Mouse (Mus musculus) megakaryocyte progenitor cell, adult 5-6 weeks (primary cell): ENCODE data around the gene Majin. TPM values are rescaled to one million over a fixed set of nuclear protein-coding genes. Genes with fewer than 3 reads are reported as not detected.

Experiments used
- ATAC-seq: replicated peaks from 2 replicates; pipeline ENCODE4 v1.8.0; 2016; ENCODE audit warnings: mild to moderate bottlenecking, moderate TSS enrichment, inconsistent platforms; ENCODE audit not compliant: poor library complexity
- total RNA-seq, 2 experiments: library from RNA; stranded (forward) in 1 of 2; stranded (reverse) in 1 of 2; fragments of 157-497, 149-512 nt in 1 of 2; fragments of 200-1000 nt in 1 of 2; gene quantifications; 2 replicates each; pipeline versions ENCODE4 v1.2.3 to v1.2.4; 2015 to 2017

Gene Majin
- total RNA-seq, 2 experiments from 2014 or later, result not detected

- no peak for ATAC-seq
Measured at GRCm38 (mm10) chr19:6261379-6261778, 77.2 kb downstream of the Majin start.

GRCm38 (mm10) chr19:6262222-6262621 lies 78.0 kb downstream of the Majin start:
- ATAC-seq, result peak; percentile 84

GRCm38 (mm10) chr19:6262839-6263433 lies 78.7 kb downstream of the Majin start:
- ATAC-seq, result no peak

- ATAC-seq, result no peak
Measured at GRCm38 (mm10) chr19:6264200-6264599, 80.0 kb downstream of the Majin start.

GRCm38 (mm10) chr19:6264945-6265344 lies 80.8 kb downstream of the Majin start:
- no peak for ATAC-seq

- no peak for ATAC-seq
Measured at GRCm38 (mm10) chr19:6265727-6266182, 81.6 kb downstream of the Majin start.

GRCm38 (mm10) chr19:6267306-6268169 lies 83.3 kb downstream of the Majin start:
- no peak for ATAC-seq

- peak; percentile 91 for ATAC-seq
Measured at GRCm38 (mm10) chr19:6268170-6268528, 84.0 kb downstream of the Majin start.

GRCm38 (mm10) chr19:6268670-6269132 lies 84.5 kb downstream of the Majin start:
- peak; percentile 51 for ATAC-seq

GRCm38 (mm10) chr19:6269798-6270475 lies 85.7 kb downstream of the Majin start:
- no peak for ATAC-seq

- no peak for ATAC-seq
Measured at GRCm38 (mm10) chr19:6270661-6271060, 86.5 kb downstream of the Majin start.

- no peak for ATAC-seq
Measured at GRCm38 (mm10) chr19:6271206-6271605, 87.0 kb downstream of the Majin start.

GRCm38 (mm10) chr19:6272053-6272452 lies 87.9 kb downstream of the Majin start:
- ATAC-seq, result no peak

- no peak for ATAC-seq
Measured at GRCm38 (mm10) chr19:6272738-6273137, 88.5 kb downstream of the Majin start.

GRCm38 (mm10) chr19:6273592-6273991 lies 89.4 kb downstream of the Majin start:
- ATAC-seq, result no peak

Other genes with a start within 250 kb of the Majin start
- 60.9 and 76.7 TPM in 2 replicates for gene Pola2, start 220.2 kb upstream of the Majin start, total RNA-seq (2015)
- 57.4 and 61.3 TPM in 2 replicates for gene Pola2, start 220.2 kb upstream of the Majin start, total RNA-seq (2017)
- not detected in 2 replicates for gene Slc22a20, start 198.2 kb upstream of the Majin start, total RNA-seq (2015)
- gene Slc22a20, start 198.2 kb upstream of the Majin start, total RNA-seq (2017), result 0.44 TPM in 1 of 2 replicates, not detected in the other
- 18.6 and 20.0 TPM in 2 replicates for gene Capn1, start 168.5 kb upstream of the Majin start, total RNA-seq (2015)
- 36.8 and 38.4 TPM in 2 replicates for gene Capn1, start 168.5 kb upstream of the Majin start, total RNA-seq (2017)
- gene Syvn1, start 137.8 kb upstream of the Majin start, total RNA-seq (2015), result 23.1 and 25.2 TPM in 2 replicates
- 10.1 and 11.2 TPM in 2 replicates for gene Syvn1, start 137.8 kb upstream of the Majin start, total RNA-seq (2017)
- gene Mrpl49, start 126.6 kb upstream of the Majin start, total RNA-seq (2015), result 44.4 and 53.5 TPM in 2 replicates
- 31.9 and 38.4 TPM in 2 replicates for gene Mrpl49, start 126.6 kb upstream of the Majin start, total RNA-seq (2017)
- 1,814 and 1,841 TPM in 2 replicates for gene Fau, start 126.5 kb upstream of the Majin start, total RNA-seq (2015)
- 1,690 and 2,042 TPM in 2 replicates for gene Fau, start 126.5 kb upstream of the Majin start, total RNA-seq (2017)
- gene Znhit2, start 123.2 kb upstream of the Majin start, total RNA-seq (2015), result 12.7 and 14.2 TPM in 2 replicates
- 12.5 and 14.5 TPM in 2 replicates for gene Znhit2, start 123.2 kb upstream of the Majin start, total RNA-seq (2017)
- gene Tm7sf2, start 116.0 kb upstream of the Majin start, total RNA-seq (2015), result 8.4 and 10.6 TPM in 2 replicates
- gene Tm7sf2, start 116.0 kb upstream of the Majin start, total RNA-seq (2017), result 1.6 and 1.8 TPM in 2 replicates
- 30.4 and 33.2 TPM in 2 replicates for gene Vps51, start 107.2 kb upstream of the Majin start, total RNA-seq (2015)
- 42.8 and 54.7 TPM in 2 replicates for gene Vps51, start 107.2 kb upstream of the Majin start, total RNA-seq (2017)
- gene Tmem262, start 104.4 kb upstream of the Majin start, total RNA-seq (2015), result not detected in 2 replicates
- not detected in 2 replicates for gene Tmem262, start 104.4 kb upstream of the Majin start, total RNA-seq (2017)
- not detected in 2 replicates for gene Gm28374, start 102.1 kb upstream of the Majin start, total RNA-seq (2015)
- not detected in 2 replicates for gene Gm28374, start 102.1 kb upstream of the Majin start, total RNA-seq (2017)
- 12.0 and 14.9 TPM in 2 replicates for gene Zfpl1, start 99.4 kb upstream of the Majin start, total RNA-seq (2015)
- gene Zfpl1, start 99.4 kb upstream of the Majin start, total RNA-seq (2017), result 23.7 and 32.8 TPM in 2 replicates
- 44.8 and 55.4 TPM in 2 replicates for gene Cdca5, start 99.4 kb upstream of the Majin start, total RNA-seq (2015)
- 35.5 and 42.8 TPM in 2 replicates for gene Cdca5, start 99.4 kb upstream of the Majin start, total RNA-seq (2017)
- 0.30 and 0.73 TPM in 2 replicates for gene AC131692.1, start 90.0 kb upstream of the Majin start, total RNA-seq (2015)
- 4.6 TPM in 1 of 2 replicates, not detected in the other for gene AC131692.1, start 90.0 kb upstream of the Majin start, total RNA-seq (2017)
- 0.07 and 0.17 TPM in 2 replicates for gene Naaladl1, start 78.6 kb upstream of the Majin start, total RNA-seq (2015)
- 0.21 TPM in 1 of 2 replicates, not detected in the other for gene Naaladl1, start 78.6 kb upstream of the Majin start, total RNA-seq (2017)
- gene Sac3d1, start 65.7 kb upstream of the Majin start, total RNA-seq (2015), result 12.0 and 16.9 TPM in 2 replicates
- 5.5 and 6.3 TPM in 2 replicates for gene Sac3d1, start 65.7 kb upstream of the Majin start, total RNA-seq (2017)
- gene Snx15, start 56.1 kb upstream of the Majin start, total RNA-seq (2015), result 18.2 and 19.5 TPM in 2 replicates
- 13.8 and 14.2 TPM in 2 replicates for gene Snx15, start 56.1 kb upstream of the Majin start, total RNA-seq (2017)
- 0.34 and 0.42 TPM in 2 replicates for gene Batf2, start 43.4 kb upstream of the Majin start, total RNA-seq (2015)
- gene Batf2, start 43.4 kb upstream of the Majin start, total RNA-seq (2017), result 0.44 and 0.71 TPM in 2 replicates
- 29.2 and 37.4 TPM in 2 replicates for gene Arl2, start 42.8 kb upstream of the Majin start, total RNA-seq (2015)
- 33.6 and 37.0 TPM in 2 replicates for gene Arl2, start 42.8 kb upstream of the Majin start, total RNA-seq (2017)
- not detected in 2 replicates for gene Gpha2, start 42.0 kb downstream of the Majin start, total RNA-seq (2015)
- gene Gpha2, start 42.0 kb downstream of the Majin start, total RNA-seq (2017), result not detected in 2 replicates
- 2.8 TPM in 2 replicates for gene Ppp2r5b, start 51.5 kb downstream of the Majin start, total RNA-seq (2015)
- gene Ppp2r5b, start 51.5 kb downstream of the Majin start, total RNA-seq (2017), result 2.3 and 3.1 TPM in 2 replicates
- 9.2 and 9.4 TPM in 2 replicates for gene Atg2a, start 57.3 kb downstream of the Majin start, total RNA-seq (2015)
- 6.4 and 8.1 TPM in 2 replicates for gene Atg2a, start 57.3 kb downstream of the Majin start, total RNA-seq (2017)
- 11.8 and 14.4 TPM in 2 replicates for gene Ehd1, start 92.3 kb downstream of the Majin start, total RNA-seq (2015)
- gene Ehd1, start 92.3 kb downstream of the Majin start, total RNA-seq (2017), result 39.4 and 40.9 TPM in 2 replicates
- gene Cdc42bpg, start 122.1 kb downstream of the Majin start, total RNA-seq (2015), result 1.3 and 2.0 TPM in 2 replicates
- 3.2 and 3.5 TPM in 2 replicates for gene Cdc42bpg, start 122.1 kb downstream of the Majin start, total RNA-seq (2017)
- 22.9 and 23.6 TPM in 2 replicates for gene Men1, start 150.6 kb downstream of the Majin start, total RNA-seq (2015)
- 27.2 and 27.9 TPM in 2 replicates for gene Men1, start 150.6 kb downstream of the Majin start, total RNA-seq (2017)
- 15.8 and 16.3 TPM in 2 replicates for gene Map4k2, start 156.7 kb downstream of the Majin start, total RNA-seq (2015)
- 30.5 and 45.4 TPM in 2 replicates for gene Map4k2, start 156.7 kb downstream of the Majin start, total RNA-seq (2017)
- gene Sf1, start 179.3 kb downstream of the Majin start, total RNA-seq (2015), result 268 and 287 TPM in 2 replicates
- gene Sf1, start 179.3 kb downstream of the Majin start, total RNA-seq (2017), result 156 and 192 TPM in 2 replicates
- gene Pygm, start 200.0 kb downstream of the Majin start, total RNA-seq (2015), result 0.30 and 1.5 TPM in 2 replicates
- gene Pygm, start 200.0 kb downstream of the Majin start, total RNA-seq (2017), result 0.47 TPM in 1 of 2 replicates, not detected in the other
- gene Rasgrp2, start 215.0 kb downstream of the Majin start, total RNA-seq (2015), result 223 and 244 TPM in 2 replicates
- 283 and 290 TPM in 2 replicates for gene Rasgrp2, start 215.0 kb downstream of the Majin start, total RNA-seq (2017)
- not detected in 2 replicates for gene Nrxn2, start 234.3 kb downstream of the Majin start, total RNA-seq (2015)
- not detected in 2 replicates for gene Nrxn2, start 234.3 kb downstream of the Majin start, total RNA-seq (2017)